Mouse (Mus musculus) heart, embryonic 14.5 days (tissue): ENCODE results near the gene Map4k1. TPM values are rescaled to one million over a fixed set of nuclear protein-coding genes. Genes with fewer than 3 reads are reported as not detected.

Experiments
- ATAC-seq: fragments of 200-750 bp; cut with Nextera tagmentation; 2 replicates; pipeline ENCODE4 v1.8.0; 2017; ENCODE audit warnings: low read depth, moderate TSS enrichment; ENCODE audit not compliant: insufficient number of reproducible peaks, insufficient read depth, low FRiP score
- H3K27ac ChIP-seq, 2 experiments: fragments of 200-500 bp in 1 of 2; fragments of 300-500 bp in 1 of 2; sonication (generic) in 1 of 2; replicated peaks in 1 of 2; 2 replicates each; pipeline ENCODE4 v1.5.1; 2012 to 2014; ENCODE audit warnings: low read depth in 2 of 2, low read length in 2 of 2, control low read depth in 1 of 2, mild to moderate bottlenecking in 1 of 2, mixed read lengths in 1 of 2; ENCODE audit not compliant: control insufficient read depth in 1 of 2, insufficient read depth in 1 of 2
- H3K27me3 ChIP-seq: fragments of 300-500 bp; sonication (generic); 2 replicates; pipeline ENCODE4 v1.6.1; 2014; ENCODE audit warnings: mild to moderate bottlenecking, low read length, control low read depth; ENCODE audit not compliant: control insufficient read depth, insufficient read depth
- H3K36me3 ChIP-seq: fragments of 300-500 bp; sonication (generic); 2 replicates; pipeline ENCODE4 v1.6.1; 2014; ENCODE audit warnings: mild to moderate bottlenecking, control low read depth, low read length, mixed read lengths; ENCODE audit not compliant: control insufficient read depth, insufficient read depth
- H3K4me1 ChIP-seq, 2 experiments: fragments of 200-500 bp in 1 of 2; fragments of 300-500 bp in 1 of 2; sonication (generic) in 1 of 2; 2 replicates each; pipeline ENCODE4 v1.6.1; 2012 to 2014; ENCODE audit warnings: low read length in 2 of 2, control low read depth in 1 of 2, mixed read lengths in 1 of 2; ENCODE audit not compliant: control insufficient read depth in 2 of 2, insufficient read depth in 2 of 2
- H3K4me2 ChIP-seq: fragments of 300-500 bp; sonication (generic); 2 replicates; pipeline ENCODE4 v1.6.1; 2014; ENCODE audit warnings: mild to moderate bottlenecking, low read length
- H3K4me3 ChIP-seq, 2 experiments: fragments of 200-500 bp in 1 of 2; fragments of 300-500 bp in 1 of 2; sonication (generic) in 1 of 2; 2 replicates each; pipeline ENCODE4 v1.5.1; 2012 to 2014; ENCODE audit warnings: low read length in 2 of 2, mild to moderate bottlenecking in 2 of 2, control low read depth in 1 of 2, low read depth in 1 of 2, moderate library complexity in 1 of 2; ENCODE audit not compliant: control insufficient read depth in 1 of 2, insufficient read depth in 1 of 2
- H3K9ac ChIP-seq: fragments of 300-500 bp; sonication (generic); 2 replicates; pipeline ENCODE4 v1.6.1; 2014; ENCODE audit warnings: mild to moderate bottlenecking, low read length
- H3K9me3 ChIP-seq: fragments of 300-500 bp; sonication (generic); 2 replicates; pipeline ENCODE4 v1.6.1; 2016; ENCODE audit warnings: low read length, control low read depth; ENCODE audit not compliant: control insufficient read depth
- WGBS: fragments of 180-500 bp; shearing (Covaris S2); extraction: QIAGEN DNeasy Blood & Tissue Kit; methylation state at CpG from one replicate; pipeline ENCODE4 v1.1.7; 2014; 5-methylcytosine and 5-hydroxymethylcytosine counted together
- polyA plus RNA-seq: library from polyadenylated mRNA; unstranded; fragments of >200 nt; fragmentation: Nextera tagmentation; extraction: Ambion mirVana; gene quantifications from 2 replicates; pipeline ENCODE4 v1.2.1, GENCODE M21; 2014

Gene Map4k1
- polyA plus RNA-seq, 1 experiment from 2014 or later, result 2.8 TPM

DNA sequence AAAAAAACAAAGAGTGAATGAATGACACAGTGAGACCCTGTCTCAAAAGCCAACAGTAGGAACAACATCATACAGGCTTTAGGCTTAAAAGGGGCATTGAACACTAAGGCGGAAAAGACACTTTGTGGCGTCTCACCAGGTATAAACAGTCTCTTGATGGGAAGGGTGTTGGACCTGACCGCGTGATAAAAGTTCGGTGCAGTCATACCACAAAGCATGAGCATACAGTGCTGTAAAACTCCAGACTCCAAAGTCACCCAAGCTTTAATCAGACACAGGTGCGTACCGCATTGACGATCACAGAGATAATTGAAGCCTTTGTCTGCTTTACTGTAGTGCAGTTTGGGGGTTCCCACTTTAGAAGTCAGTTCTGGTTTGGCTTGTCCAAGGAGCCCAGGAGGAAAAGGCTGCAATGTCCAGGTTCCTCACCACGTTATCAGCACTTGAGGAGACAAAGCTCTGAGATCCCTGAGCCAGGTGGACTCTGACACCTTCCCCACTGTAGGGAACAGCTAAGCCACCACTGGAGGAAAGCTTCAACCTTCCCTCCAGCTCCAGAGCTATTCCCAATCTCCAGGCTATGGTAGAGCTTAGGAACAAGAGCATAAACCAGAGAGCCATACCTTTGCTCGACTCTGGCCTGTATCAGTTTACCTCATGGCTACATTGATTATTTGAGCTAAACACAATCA is 31.4 kb upstream of the Map4k1 start:
- H3K4me1 ChIP-seq, result peaks cover 61 to 98% of the 10 kb centered on the region in 2 experiments
- no peak overlapping the region for H3K4me3 ChIP-seq
- 86% methylated on average over 10 of the region's 10 CpGs for WGBS
- H3K27me3 ChIP-seq, result no peaks in the 10 kb centered on the region
- H3K9me3 ChIP-seq, result no peaks in the 10 kb centered on the region
- no peak overlapping the region for H3K9ac ChIP-seq
- no peak for ATAC-seq
- peak overlapping the region in 1 of 2 experiments; percentile 91; a peak in 2 of 4 replicates for H3K27ac ChIP-seq
- H3K36me3 ChIP-seq, result peaks cover 30% of the 10 kb centered on the region
- H3K4me2 ChIP-seq, result no peak overlapping the region

DNA sequence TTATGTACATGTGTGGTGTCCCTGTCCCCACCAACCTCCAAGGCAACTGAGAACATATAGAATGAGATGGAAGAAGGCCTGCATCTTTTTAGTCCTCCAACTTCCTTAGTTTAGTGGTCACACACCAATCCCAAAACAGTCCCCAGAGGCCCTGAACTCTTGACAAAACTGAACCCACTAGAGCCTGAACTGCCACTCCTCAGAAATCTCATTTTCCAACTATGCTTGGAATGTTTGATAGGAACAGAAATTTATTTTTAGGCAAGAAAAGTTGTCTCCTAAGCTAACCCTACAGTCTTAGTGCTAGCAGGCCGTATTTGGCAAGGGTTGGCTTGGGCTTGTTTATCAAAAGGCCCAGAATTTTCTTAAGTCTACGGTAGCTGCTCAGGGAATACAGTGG is 30.1 kb upstream of the Map4k1 start:
- Histone ChIP-seq H3K4me1 (peaks cover 52 to 98% of the 10 kb centered on the region in 2 experiments), H3K4me3 (no peak overlapping the region), H3K9ac (peak overlapping the region; percentile 52; the same call in 1 of the 2 replicates), H3K9me3 (no peaks in the 10 kb centered on the region), H3K4me2 (peak overlapping the region; percentile 25), H3K27ac (peak overlapping the region; percentile 80 to 91), H3K27me3 (no peaks in the 10 kb centered on the region), H3K36me3 (peaks cover 38% of the 10 kb centered on the region)
- WGBS, result 21% methylated on average over 2 of the region's 2 CpGs
- ATAC-seq, result no peak

DNA sequence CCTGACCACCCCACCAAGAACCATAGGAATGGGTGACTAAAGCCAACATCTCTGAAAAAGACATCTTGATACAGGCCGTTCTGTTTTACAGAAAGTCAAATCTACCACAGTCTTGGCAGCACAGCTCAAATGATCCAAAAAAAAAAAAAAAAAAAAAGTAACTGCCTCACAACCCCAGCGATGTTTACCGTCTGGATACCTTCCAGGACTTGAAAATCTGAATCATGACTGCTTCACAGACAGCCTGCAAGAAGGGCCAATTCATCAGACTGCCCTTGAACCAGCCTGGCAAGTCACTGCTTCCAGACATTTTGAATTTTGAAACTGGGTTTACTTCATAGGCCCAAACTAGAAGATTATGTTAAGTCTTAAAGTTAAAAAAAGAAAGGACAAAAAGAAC is 29.1 kb upstream of the Map4k1 start:
- ATAC-seq, result no peak
- H3K4me2 ChIP-seq, result peak overlapping the region; percentile 48
- 22% methylated on average over 3 of the region's 3 CpGs for WGBS

DNA sequence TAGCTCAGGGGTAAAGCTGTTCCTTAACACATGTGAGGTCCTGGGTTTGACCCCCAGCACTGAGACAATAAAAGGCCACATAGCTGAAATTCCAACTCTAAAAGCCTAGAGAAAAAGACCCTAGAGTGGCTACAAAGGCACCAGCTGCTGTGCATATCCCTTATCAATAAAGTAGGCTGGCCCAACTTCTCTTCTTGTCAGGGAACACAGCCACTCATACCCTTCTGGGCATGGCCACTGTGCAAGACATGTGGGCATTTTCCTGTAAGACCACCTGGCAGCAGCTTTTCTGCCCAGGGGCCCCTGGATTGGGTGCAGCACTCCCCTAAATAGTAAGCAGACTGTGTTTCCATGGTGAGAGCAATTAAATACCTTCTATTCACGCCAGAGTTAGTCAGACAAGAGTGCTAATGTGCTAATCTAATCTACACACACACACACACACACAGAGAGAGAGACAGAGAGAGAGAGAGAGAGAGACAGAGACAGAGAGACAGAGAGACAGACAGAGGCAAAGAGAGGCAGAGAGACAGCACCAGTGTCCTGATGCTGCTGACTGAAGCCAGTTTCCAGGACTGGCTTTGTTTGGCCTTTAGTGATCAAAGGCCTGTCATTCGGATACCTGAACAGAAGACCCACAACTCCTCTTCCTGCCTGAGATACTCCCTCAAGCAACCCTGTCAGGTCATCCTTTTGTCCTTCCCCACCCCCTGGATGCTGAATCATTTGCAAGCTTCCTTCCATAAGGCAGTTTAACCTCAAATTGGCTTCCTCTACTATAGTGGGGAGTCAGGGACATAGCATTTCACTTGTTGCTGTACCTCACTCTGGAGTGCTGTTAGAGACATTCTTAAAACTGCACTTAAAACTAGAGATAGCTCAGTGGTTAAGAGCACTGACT is 28.1 kb upstream of the Map4k1 start:
- H3K27me3 ChIP-seq, result no peaks in the 10 kb centered on the region
- H3K9ac ChIP-seq, result peak overlapping the region; percentile 63
- H3K4me3 ChIP-seq, result no peak overlapping the region
- peaks cover 41% of the 10 kb centered on the region for H3K36me3 ChIP-seq
- H3K27ac ChIP-seq, result peak overlapping the region; percentile 80 to 91
- no peaks in the 10 kb centered on the region for H3K9me3 ChIP-seq
- peak overlapping the region; percentile 48 for H3K4me2 ChIP-seq
- peaks cover 40 to 98% of the 10 kb centered on the region in 2 experiments for H3K4me1 ChIP-seq
- ATAC-seq, result no peak; the same call in 1 of the 2 replicates
- WGBS, result 10% methylated on average over 2 of the region's 2 CpGs

More for the DNA sequence above, 29.1 kb upstream of the Map4k1 start:
- Histone ChIP-seq H3K9ac (peak overlapping the region; percentile 63), H3K27ac (peak overlapping the region; percentile 80 to 91), H3K9me3 (no peaks in the 10 kb centered on the region), H3K4me1 (peaks cover 43 to 98% of the 10 kb centered on the region in 2 experiments), H3K27me3 (no peaks in the 10 kb centered on the region), H3K4me3 (no peak overlapping the region), H3K36me3 (peaks cover 38% of the 10 kb centered on the region)

DNA sequence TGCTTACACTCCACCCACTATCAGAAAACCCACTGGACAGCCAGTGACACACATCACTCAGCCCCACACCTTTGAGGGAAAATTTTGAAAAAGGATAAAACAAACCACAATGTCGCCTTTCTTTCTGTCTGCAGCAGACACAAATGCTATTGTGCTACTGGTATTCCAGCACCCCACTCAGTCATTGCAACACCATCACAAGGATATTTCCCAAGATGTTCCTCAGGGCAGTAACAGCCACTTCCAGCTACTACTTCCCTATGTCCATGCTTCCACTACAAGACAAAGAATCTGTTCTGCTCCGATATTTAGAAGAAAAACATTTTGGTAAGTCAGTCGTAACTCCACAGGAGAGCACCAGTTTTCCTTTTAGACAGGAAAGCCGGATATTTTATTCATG is 27.1 kb upstream of the Map4k1 start:
- peak overlapping the region; percentile 10 to 83; a peak in 3 of 4 replicates for H3K27ac ChIP-seq
- H3K9ac ChIP-seq, result peak overlapping the region; percentile 62; the same call in 1 of the 2 replicates
- WGBS, result 72% methylated on average over 4 of the region's 4 CpGs
- no peak overlapping the region for H3K4me2 ChIP-seq
- H3K36me3 ChIP-seq, result peaks cover 40% of the 10 kb centered on the region
- peaks cover 34 to 98% of the 10 kb centered on the region in 2 experiments for H3K4me1 ChIP-seq
- no peaks in the 10 kb centered on the region for H3K27me3 ChIP-seq
- no peak overlapping the region for H3K4me3 ChIP-seq
- no peaks in the 10 kb centered on the region for H3K9me3 ChIP-seq
- ATAC-seq, result no peak

DNA sequence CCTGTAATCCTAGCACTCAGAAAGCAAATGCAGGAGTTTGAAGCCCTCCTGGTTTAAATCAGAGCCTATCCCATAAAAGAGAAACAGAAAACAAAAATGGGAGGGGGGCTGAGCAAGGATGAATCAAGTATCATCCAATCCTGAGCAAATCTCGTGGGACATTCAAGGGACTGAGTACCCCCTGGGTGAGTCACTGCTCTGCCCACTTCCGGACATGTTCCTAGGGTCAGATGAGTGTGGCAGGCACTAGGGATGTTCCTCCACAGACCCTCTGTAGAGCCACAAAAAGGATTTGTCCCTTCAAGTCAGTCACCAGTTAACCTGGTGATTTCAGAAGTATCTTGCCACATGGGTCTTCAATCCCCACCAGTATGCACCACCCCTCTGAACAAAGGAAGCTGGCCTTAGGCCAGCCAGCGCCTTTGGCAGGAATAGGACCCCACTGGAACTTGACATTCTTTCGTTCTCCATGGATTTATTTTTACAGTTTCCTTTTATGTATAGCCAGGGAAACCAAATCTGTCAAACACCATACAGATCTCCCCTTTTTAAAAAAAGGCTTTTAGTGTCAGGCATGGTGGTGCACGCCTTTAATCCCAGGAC is 26.5 kb upstream of the Map4k1 start:
- Histone ChIP-seq H3K9ac (peak overlapping the region; percentile 62; the same call in 1 of the 2 replicates), H3K27ac (peak overlapping the region; percentile 72 to 83), H3K4me3 (no peak overlapping the region), H3K4me1 (peaks cover 32 to 92% of the 10 kb centered on the region in 2 experiments), H3K27me3 (no peaks in the 10 kb centered on the region), H3K36me3 (peaks cover 33% of the 10 kb centered on the region), H3K4me2 (peak overlapping the region; percentile 40), H3K9me3 (no peaks in the 10 kb centered on the region)
- 31% methylated on average over 5 of the region's 5 CpGs for WGBS
- no peak for ATAC-seq

DNA sequence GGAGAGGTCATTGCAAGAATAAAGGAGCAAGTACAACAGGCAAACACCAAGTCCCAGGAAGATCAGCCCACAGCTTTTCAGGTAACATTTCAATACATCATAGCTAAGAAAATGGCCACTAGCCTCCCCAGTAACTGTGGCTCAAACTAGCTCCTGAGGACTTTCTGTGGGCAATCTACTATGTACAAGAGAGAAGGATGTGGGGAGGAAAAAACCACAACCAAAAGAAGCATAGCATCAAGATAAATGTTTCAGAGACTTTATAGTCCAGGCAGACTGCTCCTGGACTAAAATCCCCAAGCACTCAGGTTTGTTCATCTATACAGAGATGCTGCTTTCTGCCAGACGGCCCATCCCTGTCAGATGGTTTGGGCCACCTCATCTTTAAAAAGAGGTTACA is 25.6 kb upstream of the Map4k1 start:
- H3K27ac ChIP-seq, result peak overlapping the region in 1 of 2 experiments; percentile 83; a peak in 2 of 4 replicates
- H3K9ac ChIP-seq, result 0 out of 2 replicates have a peak overlapping the region, but pooled peaks have one; percentile 39
- ATAC-seq, result no peak
- no peaks in the 10 kb centered on the region for H3K9me3 ChIP-seq
- 82% methylated on average over 1 of the region's 1 CpGs for WGBS
- no peaks in the 10 kb centered on the region for H3K27me3 ChIP-seq
- peaks cover 28 to 83% of the 10 kb centered on the region in 2 experiments for H3K4me1 ChIP-seq
- H3K4me2 ChIP-seq, result peak overlapping the region; percentile 40; the same call in 1 of the 2 replicates
- peaks cover 26% of the 10 kb centered on the region for H3K36me3 ChIP-seq
- no peak overlapping the region for H3K4me3 ChIP-seq
